Mouse (Mus musculus): ENCODE measurements around the gene Cfap126. TPM values are rescaled to one million over a fixed set of nuclear protein-coding genes. Genes with fewer than 3 reads are reported as not detected.

The Cfap126 gene
- total and polyA plus RNA-seq, 3 experiments: 0.69 to 3.5 TPM; not detected in 1

DNA sequence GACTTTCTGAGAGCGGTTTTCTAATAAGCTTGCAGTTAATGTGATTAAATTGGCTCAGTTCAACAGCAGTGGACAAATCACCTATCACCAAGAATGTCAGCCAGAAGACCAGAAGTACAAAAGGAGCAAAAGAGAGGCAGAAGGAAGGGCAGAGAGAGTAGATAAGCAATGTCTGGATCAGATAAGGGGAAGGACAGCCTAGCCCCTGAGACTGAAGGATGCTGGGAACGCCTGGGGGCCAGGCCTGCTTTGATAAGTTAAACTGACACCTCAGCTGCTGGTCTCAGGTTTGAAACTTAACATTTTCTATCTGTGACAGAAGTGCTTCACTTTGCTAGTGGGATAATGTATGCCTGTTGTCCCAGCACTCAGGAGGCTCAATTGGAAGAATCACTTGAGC is 16.1 kb upstream of the Cfap126 start (continued):
- TF ChIP-seq ZKSCAN1 (IDR thresholded peaks at IDR 0.05; ENCODE audit: low read depth, low read length) (no peak), GATA1 (IDR thresholded peaks at IDR 0.05; ENCODE audit: low read depth, low read length) (peak; percentile 95), EP300 (IDR thresholded peaks at IDR 0.05; ENCODE audit: low read depth in 1 of 2, low read length in 2 of 2) (peak in 1 of 2 experiments; percentile 82; a peak in 3 of 4 replicates), ZNF384 (IDR thresholded peaks at IDR 0.05; ENCODE audit: low read depth, low read length) (no peak), HCFC1 (IDR thresholded peaks at IDR 0.05; ENCODE audit: low read depth, low read length) (no peak), TBP (IDR thresholded peaks at IDR 0.05; ENCODE audit: low read depth, low read length) (peak; percentile 34; the same call in 1 of the 2 replicates), TAL1 (IDR thresholded peaks at IDR 0.05; ENCODE audit: low read length) (peak; percentile 64), USF2 (IDR thresholded peaks at IDR 0.05; ENCODE audit: borderline replicate concordance in 1 of 2, insufficient read depth in 1 of 2, low read depth in 1 of 2, low read length in 2 of 2) (no peak), RAD21 (IDR thresholded peaks at IDR 0.05; ENCODE audit: low read depth, low read length) (no peak), USF1 (IDR thresholded peaks at IDR 0.05; ENCODE audit: low read depth, low read length) (no peak), NRF1 (IDR thresholded peaks at IDR 0.05; ENCODE audit: insufficient read depth, low read depth, low read length, poor library complexity, severe bottlenecking) (no peak), CTCF (IDR thresholded peaks at IDR 0.05 in 2 of 3, conservative IDR thresholded peaks at IDR 0.05 in 1 of 3; ENCODE audit: control insufficient read depth in 1 of 3, insufficient read depth in 1 of 3, low read depth in 2 of 3, low read length in 3 of 3, poor library complexity in 1 of 3, severe bottlenecking in 1 of 3) (no peak), GABPA (IDR thresholded peaks at IDR 0.05; ENCODE audit: low read depth, low read length) (no peak), ELF1 (IDR thresholded peaks at IDR 0.05; ENCODE audit: low read depth, low read length) (no peak), UBTF (IDR thresholded peaks at IDR 0.05; ENCODE audit: borderline replicate concordance, insufficient read depth, low read depth, low read length) (no peak), POLR2AphosphoS2 (IDR thresholded peaks at IDR 0.05; ENCODE audit: low read length) (no peak)

DNA sequence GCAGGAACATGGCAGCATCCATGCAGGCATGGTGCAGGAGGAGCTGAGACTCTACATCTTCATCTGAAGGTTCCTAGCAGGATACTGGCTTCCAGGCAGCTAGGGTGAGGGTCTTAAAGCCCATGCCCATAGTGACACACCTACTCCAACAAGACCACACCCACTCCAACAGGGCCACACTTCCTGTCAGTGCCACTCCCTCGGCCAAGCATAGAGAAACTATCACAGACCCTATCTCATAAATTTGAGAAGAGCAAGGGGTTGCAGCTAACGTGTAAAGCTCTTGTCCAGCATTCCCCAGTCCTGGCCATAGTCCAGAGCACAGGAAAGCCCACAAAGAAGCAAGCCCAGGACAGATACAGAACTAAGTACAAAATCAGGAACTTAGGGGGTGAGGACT is 12.7 kb upstream of the Cfap126 start:
- TF ChIP-seq MAFK (IDR thresholded peaks at IDR 0.05; ENCODE audit: borderline replicate concordance, low read depth, low read length) (no peak), USF2 (IDR thresholded peaks at IDR 0.05; ENCODE audit: borderline replicate concordance in 1 of 2, insufficient read depth in 1 of 2, low read depth in 1 of 2, low read length in 2 of 2) (no peak), MEF2A (IDR thresholded peaks at IDR 0.05; ENCODE audit: extremely low read depth, insufficient replicate concordance, low read depth, low read length, poor library complexity, severe bottlenecking) (no peak), POLR2AphosphoS2 (IDR thresholded peaks at IDR 0.05; ENCODE audit: low read length) (no peak), MAX (IDR thresholded peaks at IDR 0.05; ENCODE audit: low read length) (no peak)
- DNase-seq (ENCODE audit: low read depth, low spot score): peak; percentile 63
- H3K4me1 ChIP-seq (ENCODE audit: control insufficient read depth in 1 of 2, insufficient read depth in 2 of 2, low read length in 2 of 2): peaks cover 0 to 18% of the 10 kb centered on the region in 2 experiments; a peak in 3 of 4 replicates
- H3K4me3 ChIP-seq (ENCODE audit: control insufficient read depth in 1 of 2, insufficient read depth in 1 of 2, low read depth in 2 of 2, low read length in 2 of 2): peak overlapping the region; percentile 9 to 40; a peak in 3 of 4 replicates
- H3K9me3 ChIP-seq (replicated peaks; ENCODE audit: insufficient read depth, low read length): no peaks in the 10 kb centered on the region
- peaks cover 0 to 17% of the 10 kb centered on the region in 2 experiments; a peak in 2 of 4 replicates for H3K36me3 ChIP-seq (ENCODE audit: control insufficient read depth in 1 of 2, insufficient read depth in 2 of 2, low read length in 2 of 2)
- no peaks in the 10 kb centered on the region for H3K27me3 ChIP-seq (ENCODE audit: control insufficient read depth in 1 of 2, insufficient read depth in 2 of 2, low read length in 2 of 2)
- no peaks in the 10 kb centered on the region; the same call in 1 of the 2 replicates for H3K79me2 ChIP-seq (ENCODE audit: control insufficient read depth, insufficient read depth, low read length, poor library complexity)
- H3K9ac ChIP-seq (ENCODE audit: control insufficient read depth, low read depth, low read length, poor library complexity, severe bottlenecking): no peak overlapping the region
- no peak overlapping the region for H3K27ac ChIP-seq (ENCODE audit: control insufficient read depth, low read depth, low read length)

Data from MEL (cell line).